Mouse (Mus musculus) stomach, embryonic 15.5 days (tissue): ENCODE data around the gene Zfhx3. TPM values are rescaled to one million over a fixed set of nuclear protein-coding genes. Genes with fewer than 3 reads are reported as not detected.

ENCODE experiments used
- ATAC-seq: fragments of 200-750 bp; cut with Nextera tagmentation; 2 replicates; pipeline ENCODE4 v1.8.0; 2017; ENCODE audit warnings: low read depth, moderate number of reproducible peaks, moderate TSS enrichment; ENCODE audit not compliant: insufficient read depth, low FRiP score
- H3K27ac ChIP-seq: fragments of 300-500 bp; sonication (generic); 2 replicates; pipeline ENCODE4 v1.5.1; 2015; ENCODE audit warnings: mild to moderate bottlenecking, inconsistent platforms
- H3K27me3 ChIP-seq: fragments of 300-500 bp; sonication (generic); replicated peaks from 2 replicates; pipeline ENCODE4 v1.6.1; 2015; ENCODE audit warnings: inconsistent platforms
- H3K36me3 ChIP-seq: fragments of 300-500 bp; sonication (generic); 2 replicates; pipeline ENCODE4 v1.6.1; 2015; ENCODE audit warnings: inconsistent platforms
- H3K4me1 ChIP-seq: fragments of 300-500 bp; sonication (generic); 2 replicates; pipeline ENCODE4 v1.6.1; 2015; ENCODE audit warnings: inconsistent platforms
- H3K4me2 ChIP-seq: fragments of 300-500 bp; sonication (generic); 2 replicates; pipeline ENCODE4 v1.6.1; 2015; ENCODE audit warnings: mild to moderate bottlenecking, inconsistent platforms
- H3K4me3 ChIP-seq: fragments of 300-500 bp; sonication (generic); replicated peaks from 2 replicates; pipeline ENCODE4 v1.5.1; 2015; ENCODE audit warnings: inconsistent platforms
- H3K9ac ChIP-seq: fragments of 300-500 bp; sonication (generic); 2 replicates; pipeline ENCODE4 v1.6.1; 2015; ENCODE audit warnings: inconsistent platforms
- H3K9me3 ChIP-seq: fragments of 300-500 bp; sonication (generic); 2 replicates; pipeline ENCODE4 v1.6.1; 2016; ENCODE audit warnings: inconsistent platforms
- WGBS: fragments of 180-500 bp; shearing (Covaris S2); methylation state at CpG from one replicate; pipeline ENCODE4 v1.1.7; 2015; 5-methylcytosine and 5-hydroxymethylcytosine counted together
- polyA plus RNA-seq: library from polyadenylated mRNA; unstranded; fragments of >200 nt; fragmentation: Nextera tagmentation; extraction: Ambion mirVana; gene quantifications from 2 replicates; pipeline ENCODE4 v1.2.1, GENCODE M21; 2015

Gene Zfhx3
- polyA plus RNA-seq, 1 experiment from 2014 or later, result 12.9 TPM

GRCm38 (mm10) chr8:108537686-108538551 lies 595.5 kb downstream of the Zfhx3 start:
- Histone ChIP-seq H3K27ac (no peak overlapping the region), H3K27me3 (no peaks in the 10 kb centered on the region), H3K4me3 (no peak overlapping the region), H3K9ac (no peak overlapping the region), H3K9me3 (no peaks in the 10 kb centered on the region), H3K4me1 (no peaks in the 10 kb centered on the region), H3K4me2 (no peak overlapping the region; the same call in 1 of the 2 replicates), H3K36me3 (no peaks in the 10 kb centered on the region)
- no peak for ATAC-seq
- 77% methylated on average over 25 of the region's 25 CpGs for WGBS

GRCm38 (mm10) chr8:108538929-108539555 lies 596.6 kb downstream of the Zfhx3 start:
- Histone ChIP-seq H3K9ac (no peak overlapping the region), H3K4me2 (no peak overlapping the region), H3K36me3 (no peaks in the 10 kb centered on the region), H3K4me1 (no peaks in the 10 kb centered on the region), H3K4me3 (no peak overlapping the region), H3K27me3 (no peaks in the 10 kb centered on the region), H3K9me3 (no peaks in the 10 kb centered on the region), H3K27ac (no peak overlapping the region)
- ATAC-seq, result no peak
- WGBS, result 53% methylated on average over 8 of the region's 8 CpGs

- no peaks in the 10 kb centered on the region for H3K4me1 ChIP-seq
- no peaks in the 10 kb centered on the region for H3K27me3 ChIP-seq
- H3K9ac ChIP-seq, result no peak overlapping the region
- H3K9me3 ChIP-seq, result no peaks in the 10 kb centered on the region
- WGBS, result 49% methylated on average over 8 of the region's 8 CpGs
- no peak overlapping the region for H3K4me3 ChIP-seq
- H3K27ac ChIP-seq, result no peak overlapping the region
- ATAC-seq, result no peak
- no peak overlapping the region for H3K4me2 ChIP-seq
- H3K36me3 ChIP-seq, result no peaks in the 10 kb centered on the region
These were observed 610.1 kb downstream of the Zfhx3 start for GRCm38 (mm10) chr8:108552518-108552917.

- Histone ChIP-seq H3K4me3 (no peak overlapping the region), H3K4me2 (no peak overlapping the region), H3K4me1 (no peaks in the 10 kb centered on the region), H3K27me3 (no peaks in the 10 kb centered on the region), H3K9me3 (no peaks in the 10 kb centered on the region), H3K36me3 (no peaks in the 10 kb centered on the region), H3K9ac (no peak overlapping the region), H3K27ac (no peak overlapping the region)
- ATAC-seq, result no peak
- WGBS, result 78% methylated on average over 11 of the region's 11 CpGs
These were observed 611.5 kb downstream of the Zfhx3 start for GRCm38 (mm10) chr8:108553808-108554577.

GRCm38 (mm10) chr8:108554578-108555245 lies 612.3 kb downstream of the Zfhx3 start:
- no peak for ATAC-seq
- no peak overlapping the region for H3K9ac ChIP-seq
- no peak overlapping the region for H3K4me2 ChIP-seq
- no peak overlapping the region for H3K4me3 ChIP-seq
- no peaks in the 10 kb centered on the region for H3K9me3 ChIP-seq
- no peaks in the 10 kb centered on the region for H3K4me1 ChIP-seq
- 80% methylated on average over 12 of the region's 12 CpGs for WGBS
- H3K27ac ChIP-seq, result no peak overlapping the region
- H3K36me3 ChIP-seq, result no peaks in the 10 kb centered on the region
- no peaks in the 10 kb centered on the region for H3K27me3 ChIP-seq

- no peaks in the 10 kb centered on the region for H3K4me1 ChIP-seq
- no peak overlapping the region for H3K9ac ChIP-seq
- H3K4me3 ChIP-seq, result no peak overlapping the region
- no peaks in the 10 kb centered on the region for H3K9me3 ChIP-seq
- no peak overlapping the region for H3K27ac ChIP-seq
- ATAC-seq, result no peak
- no peak overlapping the region for H3K4me2 ChIP-seq
- no peaks in the 10 kb centered on the region for H3K36me3 ChIP-seq
- no peaks in the 10 kb centered on the region; the same call in 1 of the 2 replicates for H3K27me3 ChIP-seq
- 82% methylated on average over 6 of the region's 6 CpGs for WGBS
These were observed 621.0 kb downstream of the Zfhx3 start for GRCm38 (mm10) chr8:108563420-108563819.

GRCm38 (mm10) chr8:108563934-108564564 lies 621.6 kb downstream of the Zfhx3 start:
- H3K4me2 ChIP-seq, result no peak overlapping the region
- no peak for ATAC-seq
- 71% methylated on average over 7 of the region's 7 CpGs for WGBS
- H3K36me3 ChIP-seq, result no peaks in the 10 kb centered on the region
- H3K4me1 ChIP-seq, result no peaks in the 10 kb centered on the region
- H3K9me3 ChIP-seq, result no peaks in the 10 kb centered on the region
- no peaks in the 10 kb centered on the region; the same call in 1 of the 2 replicates for H3K27me3 ChIP-seq
- H3K27ac ChIP-seq, result no peak overlapping the region
- no peak overlapping the region for H3K9ac ChIP-seq
- H3K4me3 ChIP-seq, result no peak overlapping the region

GRCm38 (mm10) chr8:108566035-108566434 lies 623.6 kb downstream of the Zfhx3 start:
- Histone ChIP-seq H3K4me3 (no peak overlapping the region), H3K36me3 (no peaks in the 10 kb centered on the region), H3K27me3 (no peaks in the 10 kb centered on the region; the same call in 1 of the 2 replicates), H3K9me3 (no peaks in the 10 kb centered on the region), H3K9ac (no peak overlapping the region), H3K4me1 (no peaks in the 10 kb centered on the region), H3K4me2 (no peak overlapping the region), H3K27ac (no peak overlapping the region)
- no peak for ATAC-seq
- WGBS, result 82% methylated on average over 12 of the region's 12 CpGs

GRCm38 (mm10) chr8:108573295-108574017 lies 631.0 kb downstream of the Zfhx3 start:
- no peaks in the 10 kb centered on the region for H3K36me3 ChIP-seq
- H3K9me3 ChIP-seq, result no peaks in the 10 kb centered on the region
- ATAC-seq, result no peak
- WGBS, result 77% methylated on average over 5 of the region's 5 CpGs
- no peak overlapping the region for H3K27ac ChIP-seq
- no peaks in the 10 kb centered on the region for H3K4me1 ChIP-seq
- H3K27me3 ChIP-seq, result no peaks in the 10 kb centered on the region
- H3K9ac ChIP-seq, result no peak overlapping the region
- no peak overlapping the region for H3K4me2 ChIP-seq
- no peak overlapping the region for H3K4me3 ChIP-seq

- H3K4me3 ChIP-seq, result no peak overlapping the region
- ATAC-seq, result no peak
- H3K9me3 ChIP-seq, result no peaks in the 10 kb centered on the region
- H3K9ac ChIP-seq, result no peak overlapping the region
- no peak overlapping the region for H3K27ac ChIP-seq
- no peaks in the 10 kb centered on the region for H3K36me3 ChIP-seq
- H3K4me2 ChIP-seq, result no peak overlapping the region
- no peaks in the 10 kb centered on the region for H3K4me1 ChIP-seq
- WGBS, result 21% methylated on average over 7 of the region's 7 CpGs
- H3K27me3 ChIP-seq, result no peaks in the 10 kb centered on the region
These were observed 631.7 kb downstream of the Zfhx3 start for GRCm38 (mm10) chr8:108574101-108574500.

GRCm38 (mm10) chr8:108577571-108577970 lies 635.1 kb downstream of the Zfhx3 start:
- H3K4me1 ChIP-seq, result no peaks in the 10 kb centered on the region
- 52% methylated on average over 7 of the region's 7 CpGs for whole genome bisulfite sequencing

More at GRCm38 (mm10) chr8:108577571-108577970, 635.1 kb downstream of the Zfhx3 start:
- Histone ChIP-seq H3K4me2 (no peak overlapping the region), H3K9me3 (no peaks in the 10 kb centered on the region), H3K27ac (no peak overlapping the region), H3K36me3 (no peaks in the 10 kb centered on the region), H3K4me3 (no peak overlapping the region), H3K27me3 (no peaks in the 10 kb centered on the region), H3K9ac (no peak overlapping the region)
- ATAC-seq, result no peak
